Mouse (Mus musculus) kidney, adult 2 months (tissue): ENCODE measurements around the gene Map1b. TPM values are rescaled to one million over a fixed set of nuclear protein-coding genes. Genes with fewer than 3 reads are reported as not detected.

Source experiments
- DNase-seq: peaks from one replicate; pipeline ENCODE4 v3.0.0; 2021
- H3K27ac ChIP-seq: fragments of 200-500 bp; 2 replicates; pipeline ENCODE4 v1.5.1; 2012; ENCODE audit warnings: low read depth, low read length, control low read depth, inconsistent platforms; ENCODE audit not compliant: insufficient read depth
- H3K27me3 ChIP-seq: fragments of 200-500 bp; replicated peaks from 2 replicates; pipeline ENCODE4 v1.6.1; 2012; ENCODE audit warnings: mild to moderate bottlenecking, moderate library complexity, low read length, inconsistent platforms; ENCODE audit not compliant: control insufficient read depth, insufficient read depth
- H3K36me3 ChIP-seq: fragments of 200-500 bp; 2 replicates; pipeline ENCODE4 v1.6.1; 2012; ENCODE audit warnings: mild to moderate bottlenecking, moderate library complexity, low read length, inconsistent platforms; ENCODE audit not compliant: control insufficient read depth, insufficient read depth
- H3K4me1 ChIP-seq: fragments of 200-500 bp; 2 replicates; pipeline ENCODE4 v1.6.1; 2011; ENCODE audit warnings: low read length; ENCODE audit not compliant: control insufficient read depth, insufficient read depth
- H3K4me3 ChIP-seq: fragments of 200-500 bp; 2 replicates; pipeline ENCODE4 v1.5.1; 2011; ENCODE audit warnings: mild to moderate bottlenecking, low read depth, low read length, control low read depth; ENCODE audit not compliant: insufficient read depth
- CTCF ChIP-seq: fragments of 200-500 bp; conservative IDR thresholded peaks from 2 replicates; pipeline ENCODE4 v1.5.1; 2011; ENCODE audit warnings: low read depth, mild to moderate bottlenecking, control low read depth, low read length, moderate library complexity, mixed read lengths; ENCODE audit not compliant: insufficient read depth, insufficient read length
- POLR2A ChIP-seq: fragments of 200-500 bp; IDR thresholded peaks from one replicate; pipeline ENCODE4 v1.6.1; 2011; ENCODE audit warnings: low read depth, low read length, control low read depth
- WGBS: fragments of 180-500 bp; shearing (Covaris S2); methylation state at CpG from one replicate; pipeline ENCODE4 v1.1.7; 2018; 5-methylcytosine and 5-hydroxymethylcytosine counted together
- polyA plus RNA-seq: library from polyadenylated mRNA; depleted of rRNA; stranded (reverse); fragments of >200 nt; gene quantifications from 2 replicates; pipeline ENCODE4 v1.2.3, GENCODE M21; 2012

Map1b gene
- polyA plus RNA-seq, 1 experiment = 1.3 TPM

GRCm38 (mm10) chr13:99546832-99547231 is 30.5 kb upstream of the Map1b start:
- no peaks in the 10 kb centered on the region for H3K27me3 ChIP-seq
- H3K4me3 ChIP-seq = no peak overlapping the region
- TF ChIP-seq CTCF (no peak), POLR2A (no peak)
- WGBS = 56% methylated on average over 5 of the region's 5 CpGs
- H3K27ac ChIP-seq = no peak overlapping the region
- H3K36me3 ChIP-seq = no peaks in the 10 kb centered on the region
- no peak for DNase-seq
- H3K4me1 ChIP-seq = no peaks in the 10 kb centered on the region

- TF ChIP-seq POLR2A (no peak), CTCF (no peak)
- Histone ChIP-seq H3K27ac (no peak overlapping the region), H3K36me3 (no peaks in the 10 kb centered on the region), H3K27me3 (no peaks in the 10 kb centered on the region), H3K4me3 (no peak overlapping the region), H3K4me1 (no peaks in the 10 kb centered on the region)
- peak; percentile 18 for DNase-seq
- 50% methylated on average over 6 of the region's 6 CpGs for WGBS
These were observed 28.9 kb upstream of the Map1b start for GRCm38 (mm10) chr13:99545201-99545600.

GRCm38 (mm10) chr13:99541429-99542267 is 25.3 kb upstream of the Map1b start:
- Histone ChIP-seq H3K36me3 (no peaks in the 10 kb centered on the region), H3K27me3 (no peaks in the 10 kb centered on the region), H3K27ac (no peak overlapping the region), H3K4me1 (no peaks in the 10 kb centered on the region), H3K4me3 (no peak overlapping the region)
- no peak for DNase-seq
- TF ChIP-seq POLR2A = no peak
- TF ChIP-seq CTCF = no peak
- 47% methylated on average over 19 of the region's 21 CpGs for WGBS

GRCm38 (mm10) chr13:99539288-99539687 is 22.9 kb upstream of the Map1b start:
- Histone ChIP-seq H3K4me1 (no peaks in the 10 kb centered on the region), H3K36me3 (no peaks in the 10 kb centered on the region), H3K4me3 (no peak overlapping the region), H3K27me3 (no peaks in the 10 kb centered on the region), H3K27ac (no peak overlapping the region)
- DNase-seq = peak; percentile 54
- TF ChIP-seq POLR2A (no peak), CTCF (no peak)
- 62% methylated on average over 5 of the region's 5 CpGs for WGBS

- 92% methylated on average over 11 of the region's 11 CpGs for WGBS
- Histone ChIP-seq H3K4me1 (no peaks in the 10 kb centered on the region), H3K27me3 (no peaks in the 10 kb centered on the region), H3K4me3 (no peak overlapping the region), H3K27ac (no peak overlapping the region), H3K36me3 (no peaks in the 10 kb centered on the region)
- no peak for DNase-seq
- TF ChIP-seq CTCF (no peak), POLR2A (no peak)
These were observed 22.5 kb upstream of the Map1b start for GRCm38 (mm10) chr13:99538851-99539250.

- no peak for DNase-seq
- Histone ChIP-seq H3K27me3 (no peaks in the 10 kb centered on the region), H3K36me3 (no peaks in the 10 kb centered on the region), H3K27ac (no peak overlapping the region), H3K4me3 (no peak overlapping the region), H3K4me1 (no peaks in the 10 kb centered on the region)
- TF ChIP-seq POLR2A = no peak
- no peak for TF ChIP-seq CTCF
- WGBS = 26% methylated on average over 8 of the region's 8 CpGs
These were observed 21.7 kb upstream of the Map1b start for GRCm38 (mm10) chr13:99537908-99538513.

- TF ChIP-seq POLR2A = no peak
- TF ChIP-seq CTCF = no peak
- no peak for DNase-seq
- H3K4me3 ChIP-seq = no peak overlapping the region
- H3K27me3 ChIP-seq = no peaks in the 10 kb centered on the region
- no peaks in the 10 kb centered on the region for H3K36me3 ChIP-seq
- no peak overlapping the region for H3K27ac ChIP-seq
- WGBS = 69% methylated on average over 4 of the region's 4 CpGs
- H3K4me1 ChIP-seq = no peaks in the 10 kb centered on the region
These were observed 12.1 kb upstream of the Map1b start for GRCm38 (mm10) chr13:99528456-99528855.
